Mouse (Mus musculus): ENCODE results near the gene Gm10031. TPM values are rescaled to one million over a fixed set of nuclear protein-coding genes. Genes with fewer than 3 reads are reported as not detected.

Gm10031 gene
- polyA plus RNA-seq, 1 experiment from 2014 or later, result 0.37 TPM

DNA sequence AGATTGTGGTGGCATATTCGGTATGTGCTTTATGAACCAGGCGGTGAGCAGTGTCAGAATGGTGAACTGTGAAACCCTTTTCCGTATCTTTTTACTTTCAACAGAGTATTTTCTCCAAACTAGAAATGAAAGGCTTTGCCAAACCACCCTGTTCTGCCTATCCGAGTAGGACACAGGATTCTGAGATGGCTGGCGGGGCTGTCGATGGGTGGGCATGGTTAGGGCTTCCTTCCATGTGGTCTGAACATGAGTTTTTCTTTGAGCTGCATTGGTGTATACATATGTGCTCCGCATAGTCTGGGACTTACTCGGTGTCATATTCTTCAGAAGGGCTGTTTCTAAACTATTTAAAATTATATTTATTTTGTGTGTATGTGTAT lies 35.8 kb downstream of the Gm10031 start:
- no peak for ATAC-seq (replicated peaks; ENCODE audit: low FRiP score)
- peak overlapping the region; percentile 56 for H3K4me2 ChIP-seq (ENCODE audit: low read depth, low read length, severe bottlenecking)
- peak overlapping the region; percentile 77 for H3K4me3 ChIP-seq (ENCODE audit: low read depth, low read length)
- WGBS, result 20% methylated on average over 8 of the region's 8 CpGs
- H3K27me3 ChIP-seq (ENCODE audit: control insufficient read depth, insufficient read depth, low read length), result no peaks in the 10 kb centered on the region
- H3K4me1 ChIP-seq (replicated peaks; ENCODE audit: control insufficient read depth, insufficient read depth, low read length), result no peaks in the 10 kb centered on the region
- H3K27ac ChIP-seq (ENCODE audit: low read depth, low read length), result no peak overlapping the region
- H3K9ac ChIP-seq (ENCODE audit: low read length), result peak overlapping the region; percentile 95
- no peaks in the 10 kb centered on the region for H3K9me3 ChIP-seq (ENCODE audit: control insufficient read depth, low read length)
- DNase-seq (ENCODE audit: low spot score), result no peak
- H3K36me3 ChIP-seq (ENCODE audit: control insufficient read depth, insufficient read depth, low read length), result no peaks in the 10 kb centered on the region

- Histone ChIP-seq H3K4me1 (replicated peaks; ENCODE audit: control insufficient read depth, insufficient read depth, low read length) (no peaks in the 10 kb centered on the region), H3K27me3 (ENCODE audit: control insufficient read depth, insufficient read depth, low read length) (no peaks in the 10 kb centered on the region), H3K9ac (ENCODE audit: low read length) (no peak overlapping the region), H3K27ac (ENCODE audit: low read depth, low read length) (no peak overlapping the region), H3K9me3 (ENCODE audit: control insufficient read depth, low read length) (no peaks in the 10 kb centered on the region), H3K4me2 (ENCODE audit: low read depth, low read length, severe bottlenecking) (no peak overlapping the region), H3K36me3 (ENCODE audit: control insufficient read depth, insufficient read depth, low read length) (no peaks in the 10 kb centered on the region), H3K4me3 (ENCODE audit: low read depth, low read length) (no peak overlapping the region)
- 92% methylated on average over 9 of the region's 9 CpGs for WGBS
- DNase-seq (ENCODE audit: low spot score) (no peak), ATAC-seq (replicated peaks; ENCODE audit: low FRiP score) (no peak)
Observed at GRCm38 (mm10) chr1:156560500-156560899, 36.7 kb downstream of the Gm10031 start.

DNA sequence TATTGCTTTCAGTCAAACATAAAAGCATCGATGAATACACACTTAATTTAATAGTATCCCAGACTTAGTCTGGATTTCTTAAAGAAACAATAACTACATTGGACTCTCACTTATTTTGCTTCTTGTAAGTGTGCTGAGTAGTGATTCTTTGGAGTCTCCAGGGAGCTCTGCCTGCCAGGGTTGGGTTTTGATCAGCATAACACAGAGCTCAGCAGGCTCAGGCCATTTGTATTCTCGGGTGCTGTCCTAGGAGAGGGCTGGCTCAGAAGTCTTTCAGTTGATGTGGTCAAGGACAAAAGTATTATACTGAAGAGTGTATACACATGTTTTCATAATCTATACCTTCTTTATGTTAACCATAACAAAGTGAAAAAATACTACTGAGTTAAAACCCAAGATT lies 41.5 kb downstream of the Gm10031 start:
- 67% methylated on average over 2 of the region's 2 CpGs for WGBS
- Histone ChIP-seq H3K36me3 (ENCODE audit: control insufficient read depth, insufficient read depth, low read length) (no peaks in the 10 kb centered on the region), H3K27me3 (ENCODE audit: control insufficient read depth, insufficient read depth, low read length) (no peaks in the 10 kb centered on the region), H3K4me1 (replicated peaks; ENCODE audit: control insufficient read depth, insufficient read depth, low read length) (no peaks in the 10 kb centered on the region), H3K4me3 (ENCODE audit: low read depth, low read length) (no peak overlapping the region), H3K4me2 (ENCODE audit: low read depth, low read length, severe bottlenecking) (no peak overlapping the region), H3K27ac (ENCODE audit: low read depth, low read length) (no peak overlapping the region), H3K9me3 (ENCODE audit: control insufficient read depth, low read length) (no peaks in the 10 kb centered on the region), H3K9ac (ENCODE audit: low read length) (no peak overlapping the region)
- ATAC-seq (replicated peaks; ENCODE audit: low FRiP score) (no peak), DNase-seq (ENCODE audit: low spot score) (no peak)

GRCm38 (mm10) chr1:156566132-156566531 lies 42.3 kb downstream of the Gm10031 start:
- H3K9me3 ChIP-seq (ENCODE audit: control insufficient read depth, low read length), result no peaks in the 10 kb centered on the region
- no peak overlapping the region for H3K4me2 ChIP-seq (ENCODE audit: low read depth, low read length, severe bottlenecking)
- no peaks in the 10 kb centered on the region for H3K27me3 ChIP-seq (ENCODE audit: control insufficient read depth, insufficient read depth, low read length)
- H3K27ac ChIP-seq (ENCODE audit: low read depth, low read length), result no peak overlapping the region
- no peak overlapping the region for H3K9ac ChIP-seq (ENCODE audit: low read length)
- ATAC-seq (replicated peaks; ENCODE audit: low FRiP score) (no peak), DNase-seq (ENCODE audit: low spot score) (no peak)
- H3K36me3 ChIP-seq (ENCODE audit: control insufficient read depth, insufficient read depth, low read length), result no peaks in the 10 kb centered on the region
- no peaks in the 10 kb centered on the region for H3K4me1 ChIP-seq (replicated peaks; ENCODE audit: control insufficient read depth, insufficient read depth, low read length)
- WGBS, result 93% methylated on average over 3 of the region's 3 CpGs
- H3K4me3 ChIP-seq (ENCODE audit: low read depth, low read length), result no peak overlapping the region

DNA sequence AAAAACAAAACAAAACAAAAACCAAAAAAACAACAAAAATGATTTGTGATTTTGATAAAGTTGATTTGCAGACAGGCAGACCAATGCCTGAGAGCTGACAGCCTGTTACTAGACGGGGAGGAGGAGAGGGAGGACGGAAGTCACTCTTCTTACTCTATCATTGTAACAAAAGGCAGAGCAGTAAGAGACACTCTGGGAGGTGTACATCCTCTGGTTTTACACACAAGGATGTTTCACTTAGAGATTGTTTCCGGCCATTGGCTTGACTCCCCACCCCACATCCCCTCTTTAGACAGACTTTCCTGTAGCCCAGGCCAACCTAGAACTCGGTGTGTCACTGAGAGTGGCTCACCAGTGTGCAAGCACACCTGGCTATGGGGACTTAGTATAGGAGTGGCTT lies 45.8 kb downstream of the Gm10031 start:
- 91% methylated on average over 4 of the region's 4 CpGs for WGBS

DNA sequence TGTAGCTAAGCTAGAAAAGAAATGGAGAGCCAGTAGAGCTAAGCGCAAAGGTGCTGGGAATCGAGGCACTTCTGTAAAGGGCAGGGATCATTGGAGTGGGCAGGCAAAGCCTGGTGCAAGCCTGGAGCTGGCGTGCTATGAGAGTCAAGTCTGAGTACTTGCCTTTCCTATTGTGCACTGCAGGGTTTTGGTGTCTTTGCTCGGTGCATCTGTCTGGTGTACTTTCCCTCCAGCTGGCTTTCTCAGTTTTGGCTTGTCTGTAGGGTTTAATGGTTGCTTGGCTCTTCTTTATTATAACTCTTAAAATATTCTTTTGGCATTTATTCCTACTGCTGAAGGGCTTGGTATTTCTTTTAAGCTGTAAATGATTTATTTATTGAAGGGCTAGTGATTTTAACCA lies 49.1 kb downstream of the Gm10031 start:
- DNase-seq (ENCODE audit: low spot score) (no peak), ATAC-seq (replicated peaks; ENCODE audit: low FRiP score) (no peak)
- no peaks in the 10 kb centered on the region for H3K4me1 ChIP-seq (replicated peaks; ENCODE audit: control insufficient read depth, insufficient read depth, low read length)
- whole genome bisulfite sequencing, result 81% methylated on average over 4 of the region's 4 CpGs
- H3K9me3 ChIP-seq (ENCODE audit: control insufficient read depth, low read length), result no peaks in the 10 kb centered on the region
- H3K4me3 ChIP-seq (ENCODE audit: low read depth, low read length), result no peak overlapping the region
- no peak overlapping the region for H3K4me2 ChIP-seq (ENCODE audit: low read depth, low read length, severe bottlenecking)
- no peaks in the 10 kb centered on the region for H3K27me3 ChIP-seq (ENCODE audit: control insufficient read depth, insufficient read depth, low read length)
- no peaks in the 10 kb centered on the region for H3K36me3 ChIP-seq (ENCODE audit: control insufficient read depth, insufficient read depth, low read length)
- no peak overlapping the region for H3K27ac ChIP-seq (ENCODE audit: low read depth, low read length)
- no peak overlapping the region for H3K9ac ChIP-seq (ENCODE audit: low read length)

More for the DNA sequence above, 45.8 kb downstream of the Gm10031 start:
- Histone ChIP-seq H3K9ac (ENCODE audit: low read length) (no peak overlapping the region), H3K27ac (ENCODE audit: low read depth, low read length) (no peak overlapping the region), H3K36me3 (ENCODE audit: control insufficient read depth, insufficient read depth, low read length) (no peaks in the 10 kb centered on the region), H3K27me3 (ENCODE audit: control insufficient read depth, insufficient read depth, low read length) (no peaks in the 10 kb centered on the region), H3K4me2 (ENCODE audit: low read depth, low read length, severe bottlenecking) (no peak overlapping the region), H3K4me3 (ENCODE audit: low read depth, low read length) (no peak overlapping the region), H3K9me3 (ENCODE audit: control insufficient read depth, low read length) (no peaks in the 10 kb centered on the region), H3K4me1 (replicated peaks; ENCODE audit: control insufficient read depth, insufficient read depth, low read length) (no peaks in the 10 kb centered on the region)
- ATAC-seq (replicated peaks; ENCODE audit: low FRiP score) (no peak), DNase-seq (ENCODE audit: low spot score) (no peak)

Other genes with a start within 250 kb of the Gm10031 start
- gene Tdrd5, start 220.3 kb upstream of the Gm10031 start, polyA plus RNA-seq (2014; fragmentation: Nextera tagmentation; extraction: Ambion mirVana), result 0.07 and 0.32 TPM in 2 replicates
- 0.21 and 0.41 TPM in 2 replicates for gene Nphs2, start 213.3 kb upstream of the Gm10031 start, polyA plus RNA-seq (2014; fragmentation: Nextera tagmentation; extraction: Ambion mirVana)
- gene Gm2000, start 158.0 kb upstream of the Gm10031 start, polyA plus RNA-seq (2014; fragmentation: Nextera tagmentation; extraction: Ambion mirVana), result 833 and 877 TPM in 2 replicates
- 0.43 TPM in 1 of 2 replicates, not detected in the other for gene Axdnd1, start 102.9 kb upstream of the Gm10031 start, polyA plus RNA-seq (2014; fragmentation: Nextera tagmentation; extraction: Ambion mirVana)
- gene Soat1, start 49.7 kb upstream of the Gm10031 start, polyA plus RNA-seq (2014; fragmentation: Nextera tagmentation; extraction: Ambion mirVana), result 22.5 and 25.8 TPM in 2 replicates
- gene Abl2, start 34.8 kb downstream of the Gm10031 start, polyA plus RNA-seq (2014; fragmentation: Nextera tagmentation; extraction: Ambion mirVana), result 5.7 TPM in 2 replicates
- 5.2 and 7.8 TPM in 2 replicates for gene Tor3a, start 150.3 kb downstream of the Gm10031 start, polyA plus RNA-seq (2014; fragmentation: Nextera tagmentation; extraction: Ambion mirVana)
- gene Fam20b, start 195.1 kb downstream of the Gm10031 start, polyA plus RNA-seq (2014; fragmentation: Nextera tagmentation; extraction: Ambion mirVana), result 22.9 and 23.4 TPM in 2 replicates